Mouse (Mus musculus): ENCODE results near the gene Hira.

DNA sequence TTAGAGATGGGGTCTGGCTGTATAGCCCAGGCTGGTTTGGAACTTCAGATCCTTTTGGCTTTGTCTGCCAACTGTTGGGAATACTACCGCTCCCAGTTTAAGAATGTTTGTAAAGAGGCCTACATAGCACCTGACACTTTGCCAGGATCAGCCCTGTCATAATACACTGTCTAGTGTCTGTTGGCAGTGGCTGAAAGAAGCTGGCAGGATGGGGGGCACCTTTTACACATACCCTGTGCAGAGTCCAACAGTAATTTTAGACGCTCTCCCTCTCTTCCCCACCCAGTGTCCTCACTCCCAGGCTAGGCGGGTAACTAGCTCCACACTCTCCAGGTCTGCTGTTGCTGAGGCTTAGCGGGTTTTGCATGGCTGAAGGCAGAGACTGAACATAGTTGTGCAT, 38.5 kb upstream of the Hira start:
- TF ChIP-seq E2F4 (IDR thresholded peaks at IDR 0.05; ENCODE audit: insufficient read depth), result no peak
- TF ChIP-seq SRF (IDR thresholded peaks at IDR 0.05; ENCODE audit: control insufficient read depth, insufficient read length, low read depth), result no peak
- TF ChIP-seq MYOD1 (IDR thresholded peaks at IDR 0.05; ENCODE audit: control insufficient read depth in 1 of 3, insufficient read length in 2 of 3, low read depth in 2 of 3), result no peak
- TF ChIP-seq USF1 (IDR thresholded peaks at IDR 0.05; ENCODE audit: low read depth), result no peak
- no peak for TF ChIP-seq POLR2A (IDR thresholded peaks at IDR 0.05; ENCODE audit: insufficient read length, low read depth)
- no peak for TF ChIP-seq TCF12 (IDR thresholded peaks at IDR 0.05; ENCODE audit: insufficient read depth, poor library complexity, severe bottlenecking)
- no peak for TF ChIP-seq MYOG (IDR thresholded peaks at IDR 0.05; ENCODE audit: control insufficient read depth in 1 of 3, insufficient read depth in 1 of 3, insufficient read length in 2 of 3, low read depth in 2 of 3)
- no peak for TF ChIP-seq POLR2AphosphoS2 (IDR thresholded peaks at IDR 0.05; ENCODE audit: insufficient read length, low read depth)
- TF ChIP-seq CEBPB (IDR thresholded peaks at IDR 0.05; ENCODE audit: insufficient read depth, poor library complexity, severe bottlenecking), result no peak
- no peak for TF ChIP-seq MAX (IDR thresholded peaks at IDR 0.05; ENCODE audit: low read depth)
- TF ChIP-seq REST (IDR thresholded peaks at IDR 0.05; ENCODE audit: insufficient read depth, insufficient read length), result no peak

All from myocyte (in vitro differentiated cells).